ENCODE assay signal across 17 mouse cellular contexts in the genomic region with DNA sequence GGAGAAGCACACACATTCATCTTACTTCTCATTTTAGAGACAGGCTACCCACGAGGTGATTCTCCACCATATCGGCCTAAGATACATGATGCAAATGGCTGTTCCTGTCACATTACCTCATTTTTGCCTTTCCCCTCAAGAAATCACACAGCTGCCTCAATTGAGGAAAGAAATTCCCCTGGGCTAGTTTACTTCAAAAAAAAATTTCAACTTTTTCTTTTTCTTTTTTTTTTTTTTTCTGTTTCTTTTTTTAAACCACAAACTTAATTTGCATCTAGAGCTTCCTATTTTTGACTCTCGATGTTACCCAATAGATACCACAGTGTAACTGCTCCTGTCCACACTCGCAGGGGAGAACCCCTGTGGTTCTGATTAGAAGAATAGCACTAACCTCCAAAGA. TPM values are rescaled to one million over a fixed set of nuclear protein-coding genes. Genes with fewer than 3 reads are reported as not detected.
DNase-seq lines count a peak whose midpoint lies in the region; ATAC-seq and TF ChIP-seq lines count a peak whose summit lies in the region.
"Had no signal": no experiment of that assay in that cellular context is flagged by ENCODE, and none has a peak within 500 bp of the region (broad histone marks: within the 10 kb centered on the region; RNA-seq: fewer than 3 reads in every experiment).

No protein-coding gene starts in this region.

- no peak overlapping the region for H3K4me3 ChIP-seq in liver, adult 2 months (ENCODE audit: insufficient read depth, low read depth, low read length)
- H3K4me3 ChIP-seq: gastrocnemius, adult 2 months; heart, embryonic 10.5 days had no signal

- WGBS in liver, adult 2 months = 80% methylated on average over 4 of the region's 4 CpGs

- H3K36me3 ChIP-seq in liver, adult 2 months (ENCODE audit: control insufficient read depth, insufficient read depth, low read length) = no peaks in the 10 kb centered on the region
- H3K36me3 ChIP-seq: heart, embryonic 10.5 days had no signal

- no peaks in the 10 kb centered on the region for H3K4me1 ChIP-seq in liver, adult 2 months (ENCODE audit: control insufficient read depth, insufficient read depth, low read length)
- H3K4me1 ChIP-seq: heart, embryonic 10.5 days had no signal

- no peak for TF ChIP-seq POLR2A in liver, adult 2 months (IDR thresholded peaks at IDR 0.05; ENCODE audit: extremely low read depth, insufficient read depth, low read length)

- peak; percentile 9 for DNase-seq in liver, adult 2 months (ENCODE audit: extremely low read depth, low read depth, low spot score)
- no peak for DNase-seq in liver
- peak; percentile 47 for DNase-seq in c-Kit-positive CD71-negative TER-119-negative erythroid progenitor cells, embryonic 14.5 days (ENCODE audit: low read depth)
- DNase-seq in gastrocnemius, postnatal 10 days = no peak
- DNase-seq in urinary bladder, postnatal 25 days (ENCODE audit: low spot score) = no peak
- DNase-seq in thymus, postnatal 36 days = no peak
- DNase-seq: adrenal gland, postnatal 10 days; cerebellum, adult 11 months; gastrocnemius, adult 2 months; heart, postnatal 4 days; kidney, postnatal 25 days; lung, postnatal 14 days; right cerebral cortex, postnatal 25 days had no signal

- TF ChIP-seq CTCF in liver, adult 2 months (IDR thresholded peaks at IDR 0.05; ENCODE audit: low read depth, low read length) = no peak

- H3K27ac ChIP-seq in liver, adult 2 months (replicated peaks; ENCODE audit: insufficient read depth, low read depth, low read length) = no peak overlapping the region
- H3K27ac ChIP-seq: gastrocnemius, adult 2 months; heart, embryonic 10.5 days had no signal

- H3K27me3 ChIP-seq in liver, adult 2 months (ENCODE audit: control insufficient read depth, insufficient read depth, low read length) = no peaks in the 10 kb centered on the region

- peak; percentile 67 for ATAC-seq in CD4-positive, CD25-positive, alpha-beta regulatory T cell, adult 4 months
- ATAC-seq in megakaryocyte-erythroid progenitor cell, adult 5-6 weeks (replicated peaks; ENCODE audit: low FRiP score, low TSS enrichment, poor library complexity, severe bottlenecking) = 0 out of 2 replicates have a peak, but pooled peaks have one; percentile 40
- ATAC-seq: intestine, postnatal 0 days had no signal

- no peak overlapping the region for H3K9ac ChIP-seq in liver, adult 2 months (ENCODE audit: low read depth, low read length)

- H3K79me2 ChIP-seq in liver, adult 2 months (ENCODE audit: control insufficient read depth, insufficient read depth, low read length) = no peaks in the 10 kb centered on the region

RNA-seq across cellular contexts. Expression of gene Tet2, which starts 38.0 kb away (rescaled TPM):
- 12.1 and 12.3 TPM in 2 replicates for total RNA-seq in liver, adult 2 months (2014; rRNA removed)
- 5.8 and 8.2 TPM in 2 replicates for polyA plus RNA-seq in liver, adult 2 months (2012; rRNA removed)
- 10 to 100 TPM; 47.0 to 65.9 TPM for polyA plus RNA-seq in CD4-positive, CD25-positive, alpha-beta regulatory T cell, adult 4 months (2017; shearing (Covaris generic))
- total RNA-seq in megakaryocyte-erythroid progenitor cell, adult 5-6 weeks (2014; fragmentation: Nextera tagmentation) = 35.1 and 38.7 TPM in 2 replicates
- total RNA-seq in megakaryocyte-erythroid progenitor cell, adult 5-6 weeks (2017) = 26.5 and 29.9 TPM in 2 replicates
- 10 to 100 TPM; 44.6 to 67.4 TPM for total RNA-seq in gastrocnemius, postnatal 10 days (2021)

Comparison
In these comparisons a context has a peak if more than half of its experiments do, and no peak if none do; other contexts are left out.
1. DNase-seq: peak in liver, adult 2 months (single experiment) and c-Kit-positive CD71-negative TER-119-negative erythroid progenitor cells, embryonic 14.5 days (single experiment); none in liver (single experiment), gastrocnemius, postnatal 10 days (single experiment), urinary bladder, postnatal 25 days (single experiment) and thymus, postnatal 36 days (0 of 2).